Mouse (Mus musculus) hindbrain, embryonic 11.5 days (tissue): Measurements from ENCODE around the gene Apol6. TPM values are rescaled to one million over a fixed set of nuclear protein-coding genes. Genes with fewer than 3 reads are reported as not detected.

Source experiments
- ATAC-seq: fragments of 200-750 bp; cut with Nextera tagmentation; 2 replicates; pipeline ENCODE4 v1.8.0; 2017; ENCODE audit warnings: mild to moderate bottlenecking, moderate TSS enrichment, moderate library complexity; ENCODE audit not compliant: low FRiP score
- DNase-seq: peaks from one replicate; pipeline ENCODE4 v3.0.0-alpha.2; 2015; ENCODE audit warnings: low spot score
- H3K27ac ChIP-seq: fragments of 300-500 bp; sonication (generic); 2 replicates; pipeline ENCODE4 v1.5.1; 2014; ENCODE audit warnings: mild to moderate bottlenecking, low read depth, low read length
- H3K27me3 ChIP-seq: fragments of 300-500 bp; sonication (generic); 2 replicates; pipeline ENCODE4 v1.6.1; 2014; ENCODE audit warnings: mild to moderate bottlenecking, low read length, moderate library complexity, mixed read lengths; ENCODE audit not compliant: control insufficient read depth, insufficient read depth
- H3K36me3 ChIP-seq: fragments of 300-500 bp; sonication (generic); 2 replicates; pipeline ENCODE4 v1.6.1; 2014; ENCODE audit warnings: mild to moderate bottlenecking, low read length, moderate library complexity, mixed read lengths; ENCODE audit not compliant: control insufficient read depth, insufficient read depth
- H3K4me1 ChIP-seq: fragments of 300-500 bp; sonication (generic); replicated peaks from 2 replicates; pipeline ENCODE4 v1.6.1; 2014; ENCODE audit warnings: low read length, mixed read lengths; ENCODE audit not compliant: control insufficient read depth, insufficient read depth
- H3K4me2 ChIP-seq: fragments of 300-500 bp; sonication (generic); replicated peaks from 2 replicates; pipeline ENCODE4 v1.6.1; 2014; ENCODE audit warnings: mild to moderate bottlenecking, low read depth, low read length
- H3K4me3 ChIP-seq: fragments of 300-500 bp; sonication (generic); 2 replicates; pipeline ENCODE4 v1.5.1; 2014; ENCODE audit warnings: low read depth, low read length
- H3K9ac ChIP-seq: fragments of 300-500 bp; sonication (generic); 2 replicates; pipeline ENCODE4 v1.6.1; 2014; ENCODE audit warnings: low read depth, low read length
- H3K9me3 ChIP-seq: fragments of 300-500 bp; sonication (generic); 2 replicates; pipeline ENCODE4 v1.6.1; 2016; ENCODE audit warnings: low read length; ENCODE audit not compliant: control insufficient read depth
- WGBS: fragments of 180-500 bp; shearing (Covaris S2); extraction: QIAGEN DNeasy Blood & Tissue Kit; methylation state at CpG from one replicate; pipeline ENCODE4 v1.1.7; 2014; 5-methylcytosine and 5-hydroxymethylcytosine counted together
- polyA plus RNA-seq: library from polyadenylated mRNA; unstranded; fragments of >200 nt; fragmentation: Nextera tagmentation; extraction: Ambion mirVana; gene quantifications from 2 replicates; pipeline ENCODE4 v1.2.1, GENCODE M21; 2014

Apol6 gene
- polyA plus RNA-seq, 1 experiment from 2014 or later: not detected

DNA sequence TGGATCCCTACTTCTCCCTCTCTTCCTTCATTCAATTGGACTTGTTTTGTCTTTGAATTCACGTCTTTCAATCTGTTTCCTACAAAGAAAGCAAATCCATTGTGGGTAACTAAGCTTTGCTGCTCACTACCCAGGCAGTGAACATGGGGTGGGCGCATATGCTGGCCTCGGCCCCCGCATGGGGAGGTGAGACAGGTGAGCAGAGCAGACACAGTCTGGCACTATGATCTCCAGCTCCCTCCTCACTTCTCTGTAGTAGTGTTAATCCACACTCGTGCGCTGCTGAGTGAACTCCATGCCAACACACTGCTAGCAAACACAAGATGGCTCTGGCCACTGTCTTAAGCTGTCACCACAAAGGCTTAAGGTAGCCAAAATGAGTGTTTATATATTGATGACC, 52.8 kb downstream of the Apol6 start:
- H3K27ac ChIP-seq: no peak overlapping the region
- H3K9me3 ChIP-seq: no peaks in the 10 kb centered on the region
- peaks cover 10% of the 10 kb centered on the region; the same call in 1 of the 2 replicates for H3K36me3 ChIP-seq
- WGBS: 86% methylated on average over 6 of the region's 6 CpGs
- DNase-seq: no peak
- no peaks in the 10 kb centered on the region for H3K4me1 ChIP-seq
- no peak overlapping the region for H3K4me2 ChIP-seq
- no peak for ATAC-seq
- H3K9ac ChIP-seq: no peak overlapping the region
- H3K27me3 ChIP-seq: no peaks in the 10 kb centered on the region
- no peak overlapping the region for H3K4me3 ChIP-seq

DNA sequence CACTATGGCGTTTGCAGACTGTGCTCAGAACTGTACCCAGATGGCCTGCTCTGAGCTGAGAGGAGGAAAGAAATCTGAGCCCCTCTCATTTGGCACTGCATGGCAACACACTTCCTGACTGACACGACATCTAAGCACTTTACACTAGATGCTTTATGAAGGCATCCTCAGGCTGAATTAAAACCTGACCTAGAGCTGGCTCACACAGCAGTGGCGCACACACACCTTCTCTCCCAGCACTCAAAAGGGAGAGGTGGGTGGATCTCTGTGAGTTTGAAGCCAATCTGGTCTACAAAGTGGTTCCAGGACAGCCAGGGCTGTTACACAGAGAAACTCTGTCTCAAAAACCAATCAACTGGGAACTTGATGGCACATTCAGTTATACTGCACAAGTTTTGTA, 55.2 kb downstream of the Apol6 start:
- Histone ChIP-seq H3K27me3 (no peaks in the 10 kb centered on the region), H3K36me3 (0 out of 2 replicates have a peak, but pooled peaks cover 3% of the 10 kb centered on the region), H3K4me1 (no peaks in the 10 kb centered on the region), H3K4me2 (no peak overlapping the region), H3K9ac (no peak overlapping the region), H3K9me3 (no peaks in the 10 kb centered on the region), H3K4me3 (no peak overlapping the region), H3K27ac (no peak overlapping the region)
- DNase-seq (no peak), ATAC-seq (no peak)
- 66% methylated on average over 3 of the region's 3 CpGs for WGBS

DNA sequence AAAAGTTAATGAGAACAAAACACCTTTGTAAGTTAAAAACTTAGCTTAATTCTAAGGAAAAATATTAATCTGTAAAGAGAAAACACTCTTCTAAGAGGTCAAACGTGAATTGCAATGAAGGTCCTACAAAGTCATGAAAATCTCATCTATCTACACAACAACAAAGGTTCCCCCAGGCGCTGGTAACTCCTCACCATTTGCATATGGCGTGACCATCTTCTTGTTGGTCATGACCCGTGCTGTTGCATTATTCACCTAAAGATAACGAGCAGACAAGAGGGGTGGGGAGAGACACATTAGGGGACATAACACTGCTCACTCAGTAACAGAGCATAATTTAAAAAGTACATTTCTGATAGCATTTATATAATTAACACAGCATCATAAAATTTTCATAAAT, 58.2 kb downstream of the Apol6 start:
- 0 out of 2 replicates have a peak, but pooled peaks cover 3% of the 10 kb centered on the region for H3K36me3 ChIP-seq
- WGBS: 77% methylated on average over 5 of the region's 5 CpGs
- ATAC-seq (no peak), DNase-seq (no peak)
- no peak overlapping the region for H3K4me3 ChIP-seq
- H3K9me3 ChIP-seq: no peaks in the 10 kb centered on the region
- H3K4me1 ChIP-seq: no peaks in the 10 kb centered on the region
- no peaks in the 10 kb centered on the region for H3K27me3 ChIP-seq
- H3K27ac ChIP-seq: no peak overlapping the region
- no peak overlapping the region for H3K9ac ChIP-seq
- H3K4me2 ChIP-seq: no peak overlapping the region

DNA sequence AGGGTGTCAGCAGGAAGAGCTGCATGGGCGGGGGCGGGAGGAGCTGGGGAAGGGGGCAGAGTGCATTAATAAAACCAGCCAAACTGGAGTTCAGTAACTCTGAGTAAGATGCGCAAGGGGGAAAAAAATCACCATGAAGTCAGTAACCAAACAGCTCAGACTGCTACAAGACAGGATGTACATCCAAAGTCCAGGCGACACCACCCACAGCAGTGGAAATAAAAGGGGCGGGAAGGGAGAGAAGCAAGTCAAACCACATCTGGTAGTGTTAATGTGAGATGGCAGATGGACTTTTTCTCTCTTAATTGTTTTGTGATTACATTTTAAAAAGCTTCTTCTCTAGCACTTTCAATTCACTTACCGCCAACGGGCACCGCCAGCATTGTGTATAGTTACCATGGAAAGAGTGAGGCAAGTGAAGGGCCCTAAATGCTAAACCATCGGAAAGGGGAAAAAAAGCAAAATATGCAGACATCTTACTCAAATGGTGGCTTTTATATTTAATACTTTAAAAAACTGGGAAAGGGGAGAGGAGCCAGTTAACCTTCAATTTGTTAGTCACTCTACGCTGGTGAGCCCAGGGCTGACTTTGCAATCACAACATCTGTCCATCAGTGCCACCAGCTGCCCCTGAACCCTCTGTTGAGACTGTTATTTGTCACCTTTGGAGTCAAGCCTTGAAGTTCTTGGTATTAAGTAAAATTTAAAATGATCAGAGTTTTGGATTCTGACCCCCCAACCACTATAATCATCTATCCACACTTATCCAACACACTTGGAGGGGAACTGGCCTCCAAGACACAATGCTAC, 60.0 kb downstream of the Apol6 start:
- Histone ChIP-seq H3K27me3 (no peaks in the 10 kb centered on the region), H3K4me3 (no peak overlapping the region), H3K4me1 (no peaks in the 10 kb centered on the region), H3K9me3 (no peaks in the 10 kb centered on the region), H3K4me2 (no peak overlapping the region), H3K9ac (no peak overlapping the region), H3K27ac (no peak overlapping the region), H3K36me3 (0 out of 2 replicates have a peak, but pooled peaks cover 3% of the 10 kb centered on the region)
- ATAC-seq (no peak), DNase-seq (no peak)
- WGBS: 70% methylated on average over 10 of the region's 10 CpGs

DNA sequence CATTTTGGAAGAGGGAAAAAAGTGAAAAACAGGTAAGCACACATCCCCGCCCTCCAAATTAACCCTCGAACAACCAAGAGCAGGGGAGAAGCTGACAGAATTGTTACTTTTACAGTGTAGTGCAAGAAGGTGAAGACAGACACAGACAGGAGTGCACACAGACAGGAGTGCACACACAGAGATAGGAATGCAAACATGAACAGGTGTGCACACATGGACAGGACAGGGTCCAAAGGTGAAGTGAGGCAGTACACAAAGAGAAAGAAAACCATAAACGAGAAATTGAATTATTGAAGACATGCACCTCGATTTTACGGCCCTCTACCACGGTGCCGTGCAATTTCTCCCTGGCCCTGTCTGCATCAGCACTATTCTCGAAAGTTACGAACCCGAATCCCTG, 60.7 kb downstream of the Apol6 start:
- Histone ChIP-seq H3K9ac (no peak overlapping the region), H3K36me3 (0 out of 2 replicates have a peak, but pooled peaks cover 3% of the 10 kb centered on the region), H3K4me1 (no peaks in the 10 kb centered on the region), H3K4me3 (no peak overlapping the region), H3K27ac (no peak overlapping the region), H3K4me2 (no peak overlapping the region), H3K27me3 (no peaks in the 10 kb centered on the region), H3K9me3 (no peaks in the 10 kb centered on the region)
- DNase-seq: no peak
- no peak for ATAC-seq
- WGBS: 89% methylated on average over 10 of the region's 10 CpGs

Other genes with a start within 250 kb of the Apol6 start
- 28.3 and 31.2 TPM in 2 replicates for gene Zfp251, start 173.3 kb upstream of the Apol6 start, polyA plus RNA-seq
- 12.6 and 13.6 TPM in 2 replicates for gene Zfp7, start 165.5 kb upstream of the Apol6 start, polyA plus RNA-seq
- not detected in 2 replicates for gene Gm49527, start 165.4 kb upstream of the Apol6 start, polyA plus RNA-seq
- gene Zfp647, start 119.3 kb upstream of the Apol6 start, polyA plus RNA-seq: 23.8 and 25.0 TPM in 2 replicates
- 64.6 and 67.6 TPM in 2 replicates for gene 1110038F14Rik, start 96.2 kb upstream of the Apol6 start, polyA plus RNA-seq
- 0.39 and 0.53 TPM in 2 replicates for gene Mb, start 5.9 kb downstream of the Apol6 start, polyA plus RNA-seq